In genomic region chr6:136522658-136523057, GRCm38 (mm10) we compare ENCODE assay signal across 22 mouse cellular contexts. TPM values are rescaled to one million over a fixed set of nuclear protein-coding genes. Genes with fewer than 3 reads are reported as not detected.
A peak's percentile ranks its signal among the peaks of the same experiment; 100 is the strongest.
DNase-seq lines count a peak whose midpoint lies in the region; ATAC-seq and TF ChIP-seq lines count a peak whose summit lies in the region.
"Had no signal": no experiment of that assay in that cellular context is flagged by ENCODE, and none has a peak within 500 bp of the region (broad histone marks: within the 10 kb centered on the region; RNA-seq: fewer than 3 reads in every experiment).

No protein-coding gene starts in this region.

- peak overlapping the region; percentile 13; the same call in 1 of the 2 replicates for H3K27ac ChIP-seq in heart, embryonic 10.5 days
- peak overlapping the region; percentile 3; the same call in 1 of the 2 replicates for H3K27ac ChIP-seq in kidney, postnatal 0 days
- no peak overlapping the region for H3K27ac ChIP-seq in neural tube, embryonic 15.5 days (replicated peaks)
- peak overlapping the region; percentile 18; the same call in 1 of the 2 replicates for H3K27ac ChIP-seq in heart, postnatal 0 days (ENCODE audit: low read depth)
- H3K27ac ChIP-seq: forebrain, embryonic 13.5 days; hindbrain, embryonic 10.5 days; hindbrain, postnatal 0 days; midbrain, embryonic 15.5 days had no signal

- WGBS in heart, embryonic 10.5 days, result 81% methylated on average over 5 of the region's 5 CpGs
- 91% methylated on average over 5 of the region's 5 CpGs for WGBS in kidney, postnatal 0 days
- 93% methylated on average over 5 of the region's 5 CpGs for WGBS in neural tube, embryonic 15.5 days
- WGBS in heart, postnatal 0 days, result 62% methylated on average over 5 of the region's 5 CpGs

- intact Hi-C loops in heart, postnatal 14 days (cut with DNase I), result no loop called here

- no peak for TF ChIP-seq CTCF in kidney, postnatal 0 days (IDR thresholded peaks at IDR 0.05; ENCODE audit: low read depth)
- TF ChIP-seq CTCF in heart, postnatal 0 days (IDR thresholded peaks at IDR 0.05; ENCODE audit: low read depth), result no peak

- H3K4me1 ChIP-seq in heart, embryonic 10.5 days, result peaks cover 11% of the 10 kb centered on the region
- H3K4me1 ChIP-seq in kidney, postnatal 0 days (replicated peaks; ENCODE audit: insufficient read depth, low read length), result no peaks in the 10 kb centered on the region
- H3K4me1 ChIP-seq in neural tube, embryonic 15.5 days, result peaks cover 9% of the 10 kb centered on the region; the same call in 1 of the 2 replicates
- H3K4me1 ChIP-seq in heart, postnatal 0 days (ENCODE audit: control insufficient read depth, insufficient read depth), result peaks cover 7% of the 10 kb centered on the region; the same call in 1 of the 2 replicates
- H3K4me1 ChIP-seq: hindbrain, embryonic 10.5 days had no signal

- no peaks in the 10 kb centered on the region for H3K9me3 ChIP-seq in heart, embryonic 10.5 days
- H3K9me3 ChIP-seq in kidney, postnatal 0 days (replicated peaks; ENCODE audit: low read length), result no peaks in the 10 kb centered on the region
- no peaks in the 10 kb centered on the region for H3K9me3 ChIP-seq in neural tube, embryonic 15.5 days (replicated peaks)
- H3K9me3 ChIP-seq in heart, postnatal 0 days (replicated peaks; ENCODE audit: control insufficient read depth, low read length), result peaks cover 3% of the 10 kb centered on the region; the same call in 1 of the 2 replicates
- H3K9me3 ChIP-seq: midbrain, embryonic 15.5 days had no signal

- H3K27me3 ChIP-seq in heart, embryonic 10.5 days (ENCODE audit: insufficient read depth, poor library complexity, severe bottlenecking), result no peaks in the 10 kb centered on the region
- no peaks in the 10 kb centered on the region for H3K27me3 ChIP-seq in kidney, postnatal 0 days (ENCODE audit: insufficient read depth, low read length)
- H3K27me3 ChIP-seq in neural tube, embryonic 15.5 days (replicated peaks), result no peaks in the 10 kb centered on the region
- no peaks in the 10 kb centered on the region for H3K27me3 ChIP-seq in heart, postnatal 0 days (ENCODE audit: control insufficient read depth, insufficient read depth, low read length)
- H3K27me3 ChIP-seq: forebrain, embryonic 13.5 days; midbrain, embryonic 15.5 days had no signal

- peaks cover 47% of the 10 kb centered on the region for H3K36me3 ChIP-seq in heart, embryonic 10.5 days
- H3K36me3 ChIP-seq in kidney, postnatal 0 days (ENCODE audit: insufficient read depth, low read length), result peaks cover 7% of the 10 kb centered on the region; the same call in 1 of the 2 replicates
- H3K36me3 ChIP-seq in neural tube, embryonic 15.5 days, result peaks cover 3% of the 10 kb centered on the region; the same call in 1 of the 2 replicates
- H3K36me3 ChIP-seq in heart, postnatal 0 days (replicated peaks; ENCODE audit: control insufficient read depth, insufficient read depth, low read length), result peaks cover 14% of the 10 kb centered on the region

- DNase-seq in heart, embryonic 10.5 days (ENCODE audit: low spot score), result no peak
- no peak for DNase-seq in heart, postnatal 14 days
- DNase-seq in kidney, postnatal 0 days (ENCODE audit: low spot score), result no peak
- no peak for DNase-seq in kidney, postnatal 4 days
- DNase-seq in neural tube, embryonic 10.5 days (ENCODE audit: extremely low spot score, low spot score), result peak; percentile 11
- DNase-seq in heart, postnatal 0 days (ENCODE audit: low spot score), result no peak
- DNase-seq in thymus, postnatal 25 days, result no peak
- DNase-seq: adrenal gland, postnatal 10 days; B cell, adult 2 months; gastrocnemius, postnatal 10 days; kidney, adult 11 months; kidney, postnatal 10 days; lung, adult 18-20 months; right cerebral cortex, postnatal 4 days; thymus, postnatal 36 days had no signal

- H3K4me2 ChIP-seq in kidney, postnatal 0 days (ENCODE audit: low read length), result no peak overlapping the region
- no peak overlapping the region for H3K4me2 ChIP-seq in neural tube, embryonic 15.5 days
- peak overlapping the region; percentile 21; the same call in 1 of the 2 replicates for H3K4me2 ChIP-seq in heart, postnatal 0 days (ENCODE audit: low read depth, low read length)
- H3K4me2 ChIP-seq: forebrain, embryonic 13.5 days; liver, embryonic 11.5 days; midbrain, embryonic 15.5 days had no signal

- ATAC-seq in kidney, postnatal 0 days (replicated peaks; ENCODE audit: low FRiP score, low read depth), result no peak
- no peak for ATAC-seq in neural tube, embryonic 15.5 days (ENCODE audit: low FRiP score)
- ATAC-seq in heart, postnatal 0 days (ENCODE audit: insufficient read depth, low read depth), result no peak
- ATAC-seq: activated CD4-positive, CD25-positive, alpha-beta regulatory T cell, adult 4 months; forebrain, embryonic 13.5 days; hindbrain, postnatal 0 days; midbrain, embryonic 15.5 days had no signal

- no peak for TF ChIP-seq EP300 in heart, postnatal 0 days (IDR thresholded peaks at IDR 0.05; ENCODE audit: low read depth)

- no peak overlapping the region for H3K4me3 ChIP-seq in heart, embryonic 10.5 days
- H3K4me3 ChIP-seq in kidney, postnatal 0 days (replicated peaks; ENCODE audit: low read depth, low read length), result no peak overlapping the region
- H3K4me3 ChIP-seq in neural tube, embryonic 15.5 days (replicated peaks), result no peak overlapping the region
- no peak overlapping the region for H3K4me3 ChIP-seq in heart, postnatal 0 days (ENCODE audit: low read depth, low read length)
- H3K4me3 ChIP-seq: forebrain, embryonic 13.5 days; hindbrain, embryonic 10.5 days; midbrain, embryonic 15.5 days had no signal

- H3K9ac ChIP-seq in kidney, postnatal 0 days (ENCODE audit: low read depth, low read length), result no peak overlapping the region
- H3K9ac ChIP-seq in neural tube, embryonic 15.5 days (replicated peaks), result no peak overlapping the region
- no peak overlapping the region for H3K9ac ChIP-seq in heart, postnatal 0 days (replicated peaks; ENCODE audit: low read depth, low read length)
- H3K9ac ChIP-seq: forebrain, embryonic 13.5 days; midbrain, embryonic 15.5 days had no signal

RNA-seq across cellular contexts. Expression of gene Atf7ip, which starts 16.7 kb away (rescaled TPM):
- 37.7 and 42.4 TPM in 2 replicates for polyA plus RNA-seq in heart, embryonic 10.5 days (2016; fragmentation: Nextera tagmentation; extraction: Ambion mirVana)
- total RNA-seq in heart, postnatal 14 days (2021), result 100 to 1,000 TPM in 1 of 2 experiments, 10 to 100 TPM in 1; 92.6 to 107 TPM
- 17.9 and 20.2 TPM in 2 replicates for polyA plus RNA-seq in kidney, postnatal 0 days (2015; fragmentation: Nextera tagmentation; extraction: Ambion mirVana)
- 33.5 and 36.0 TPM in 2 replicates for polyA plus RNA-seq in neural tube, embryonic 15.5 days (2015; fragmentation: Nextera tagmentation; extraction: Ambion mirVana)
- 43.3 and 54.5 TPM in 2 replicates for total RNA-seq in heart, postnatal 0 days (2014; rRNA removed; ENCODE audit: low replicate concordance)
- polyA plus RNA-seq in heart, postnatal 0 days (2015; fragmentation: Nextera tagmentation; extraction: Ambion mirVana), result 16.5 and 19.2 TPM in 2 replicates
